22 mouse cellular contexts compared by ENCODE assay signal in the genomic region with DNA sequence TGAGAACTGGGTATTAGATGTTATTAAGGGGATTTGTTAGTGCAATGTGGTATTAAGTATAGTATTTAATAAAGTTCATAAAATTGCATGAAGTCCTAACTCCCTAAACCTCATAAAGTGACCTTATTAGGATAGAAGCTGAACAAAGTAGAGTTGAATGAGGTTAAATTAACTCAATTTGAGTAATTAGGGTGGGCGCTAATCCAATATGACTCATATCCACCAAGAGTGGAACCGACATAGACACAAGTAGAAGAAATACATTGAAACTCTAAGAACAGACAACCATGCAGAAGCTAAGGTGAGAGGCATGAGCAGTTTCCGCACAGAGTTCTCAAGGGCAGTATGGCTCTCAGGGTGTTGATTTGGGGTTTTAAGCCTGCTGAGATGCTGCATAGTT.
A peak's percentile ranks its signal among the peaks of the same experiment; 100 is the strongest.
DNase-seq lines count a peak whose midpoint lies in the region; ATAC-seq lines count a peak whose summit lies in the region.
"Had no signal": no experiment of that assay in that cellular context is flagged by ENCODE, and none has a peak within 500 bp of the region (broad histone marks: within the 10 kb centered on the region; RNA-seq: fewer than 3 reads in every experiment).

No protein-coding gene starts in this region.

- ATAC-seq in forebrain, embryonic 14.5 days = no peak
- no peak for ATAC-seq in forebrain, embryonic 16.5 days
- no peak for ATAC-seq in midbrain, embryonic 11.5 days (ENCODE audit: low FRiP score)
- no peak for ATAC-seq in midbrain, embryonic 14.5 days (ENCODE audit: low FRiP score, low TSS enrichment)
- ATAC-seq: activated CD4-positive, CD25-positive, alpha-beta regulatory T cell, adult 4 months; CD4-positive, CD25-positive, alpha-beta regulatory T cell, adult 4 months; Patski had no signal

- H3K9ac ChIP-seq in forebrain, embryonic 14.5 days (ENCODE audit: low read length) = no peak overlapping the region
- no peak overlapping the region for H3K9ac ChIP-seq in forebrain, embryonic 16.5 days (replicated peaks; ENCODE audit: low read depth, low read length)
- no peak overlapping the region for H3K9ac ChIP-seq in midbrain, embryonic 11.5 days (ENCODE audit: low read length)
- H3K9ac ChIP-seq in midbrain, embryonic 14.5 days (replicated peaks; ENCODE audit: low read length) = no peak overlapping the region

- H3K4me2 ChIP-seq in forebrain, embryonic 14.5 days (ENCODE audit: low read length) = no peak overlapping the region
- no peak overlapping the region for H3K4me2 ChIP-seq in forebrain, embryonic 16.5 days (ENCODE audit: low read length)
- H3K4me2 ChIP-seq in midbrain, embryonic 11.5 days = no peak overlapping the region
- H3K4me2 ChIP-seq in midbrain, embryonic 14.5 days (ENCODE audit: low read length) = no peak overlapping the region

- H3K27ac ChIP-seq in forebrain, embryonic 14.5 days (ENCODE audit: low read depth, low read length) = no peak overlapping the region
- H3K27ac ChIP-seq in forebrain, embryonic 16.5 days (ENCODE audit: low read length) = no peak overlapping the region
- H3K27ac ChIP-seq in midbrain, embryonic 11.5 days (ENCODE audit: low read depth, low read length) = no peak overlapping the region
- no peak overlapping the region for H3K27ac ChIP-seq in midbrain, embryonic 14.5 days (replicated peaks; ENCODE audit: low read depth, low read length)

- no peaks in the 10 kb centered on the region for H3K36me3 ChIP-seq in forebrain, embryonic 14.5 days (ENCODE audit: control insufficient read depth, insufficient read depth, low read length)
- no peaks in the 10 kb centered on the region for H3K36me3 ChIP-seq in forebrain, embryonic 16.5 days (ENCODE audit: control insufficient read depth, insufficient read depth)
- no peaks in the 10 kb centered on the region for H3K36me3 ChIP-seq in midbrain, embryonic 11.5 days (ENCODE audit: control insufficient read depth, insufficient read depth, low read length)
- H3K36me3 ChIP-seq in midbrain, embryonic 14.5 days (ENCODE audit: control insufficient read depth, insufficient read depth, low read length) = no peaks in the 10 kb centered on the region
- H3K36me3 ChIP-seq: G1E had no signal

- no peak overlapping the region for H3K4me3 ChIP-seq in forebrain, embryonic 14.5 days (ENCODE audit: low read depth, low read length)
- H3K4me3 ChIP-seq in forebrain, embryonic 16.5 days (replicated peaks; ENCODE audit: low read length) = no peak overlapping the region
- no peak overlapping the region for H3K4me3 ChIP-seq in midbrain, embryonic 11.5 days (ENCODE audit: low read depth, low read length)
- H3K4me3 ChIP-seq in midbrain, embryonic 14.5 days (replicated peaks; ENCODE audit: low read depth, low read length) = no peak overlapping the region

- H3K9me3 ChIP-seq in forebrain, embryonic 14.5 days (replicated peaks; ENCODE audit: control insufficient read depth, low read length) = peaks cover 8% of the 10 kb centered on the region
- H3K9me3 ChIP-seq in forebrain, embryonic 16.5 days (ENCODE audit: control insufficient read depth, low read length) = peaks cover 8% of the 10 kb centered on the region
- H3K9me3 ChIP-seq in midbrain, embryonic 11.5 days (ENCODE audit: control insufficient read depth, low read length) = peaks cover 4% of the 10 kb centered on the region; the same call in 1 of the 2 replicates
- peaks cover 8% of the 10 kb centered on the region for H3K9me3 ChIP-seq in midbrain, embryonic 14.5 days (ENCODE audit: control insufficient read depth, low read length)

- intact Hi-C loops in left cerebral cortex, postnatal 4 days (cut with DNase I) = no loop called here

- WGBS in forebrain, embryonic 14.5 days = 79% methylated on average over 3 of the region's 3 CpGs
- 76% methylated on average over 3 of the region's 3 CpGs for WGBS in forebrain, embryonic 16.5 days
- WGBS in midbrain, embryonic 11.5 days = 91% methylated on average over 3 of the region's 3 CpGs
- 98% methylated on average over 3 of the region's 3 CpGs for WGBS in midbrain, embryonic 14.5 days

- no peaks in the 10 kb centered on the region for H3K27me3 ChIP-seq in forebrain, embryonic 14.5 days (replicated peaks; ENCODE audit: control insufficient read depth, insufficient read depth, low read length)
- H3K27me3 ChIP-seq in forebrain, embryonic 16.5 days (replicated peaks; ENCODE audit: control insufficient read depth, insufficient read depth, low read length) = no peaks in the 10 kb centered on the region
- H3K27me3 ChIP-seq in midbrain, embryonic 11.5 days (ENCODE audit: control insufficient read depth, insufficient read depth, low read length) = no peaks in the 10 kb centered on the region
- H3K27me3 ChIP-seq in midbrain, embryonic 14.5 days (ENCODE audit: control insufficient read depth, insufficient read depth, low read length) = no peaks in the 10 kb centered on the region
- H3K27me3 ChIP-seq: CH12.LX, Patski had no signal

- no peaks in the 10 kb centered on the region for H3K4me1 ChIP-seq in forebrain, embryonic 14.5 days (ENCODE audit: control insufficient read depth, insufficient read depth, low read length)
- no peaks in the 10 kb centered on the region for H3K4me1 ChIP-seq in forebrain, embryonic 16.5 days (replicated peaks; ENCODE audit: control insufficient read depth, insufficient read depth, low read length)
- H3K4me1 ChIP-seq in midbrain, embryonic 11.5 days (ENCODE audit: control insufficient read depth, insufficient read depth, low read length) = no peaks in the 10 kb centered on the region
- H3K4me1 ChIP-seq in midbrain, embryonic 14.5 days (ENCODE audit: control insufficient read depth, insufficient read depth, low read length) = no peaks in the 10 kb centered on the region

- DNase-seq in forebrain, embryonic 14.5 days (ENCODE audit: low spot score) = peak; percentile 10
- DNase-seq in midbrain, embryonic 11.5 days (ENCODE audit: low spot score, missing footprints) = peak; percentile 57
- DNase-seq in midbrain, embryonic 14.5 days = no peak
- DNase-seq in Muller cell, postnatal 12 days (ENCODE audit: inconsistent ontology term) = peak; percentile 75
- DNase-seq in left cerebral cortex, postnatal 4 days = no peak
- DNase-seq: adrenal gland, adult 2 months; adrenal gland, adult 8-10 months; adrenal gland, postnatal 10 days; adrenal gland, postnatal 14 days; adrenal gland, postnatal 25 days; adrenal gland, postnatal 36 days; B cell, adult 2 months; cerebellum, adult 11 months; cerebellum, adult 11-12 months; cerebellum, adult 18-20 months; cerebellum, adult 2 months had no signal

Comparison
In these comparisons a context has a peak if more than half of its experiments do, and no peak if none do; other contexts are left out.
1. DNase-seq: peak in forebrain, embryonic 14.5 days (single experiment), midbrain, embryonic 11.5 days (single experiment) and Muller cell, postnatal 12 days (single experiment); none in midbrain, embryonic 14.5 days (single experiment) and left cerebral cortex, postnatal 4 days (single experiment).